Mouse (Mus musculus) liver, postnatal 0 days (tissue): ENCODE data around the gene Cmklr1.

Source experiments
- CTCF ChIP-seq: sonication (generic); IDR thresholded peaks from 2 replicates; pipeline ENCODE4 v1.5.1; 2016; ENCODE audit warnings: antibody characterized with exemption, low read depth
- EP300 ChIP-seq: IDR thresholded peaks from 2 replicates; pipeline ENCODE4 v1.6.1; 2016; ENCODE audit warnings: antibody characterized with exemption, low read depth, mild to moderate bottlenecking

DNA sequence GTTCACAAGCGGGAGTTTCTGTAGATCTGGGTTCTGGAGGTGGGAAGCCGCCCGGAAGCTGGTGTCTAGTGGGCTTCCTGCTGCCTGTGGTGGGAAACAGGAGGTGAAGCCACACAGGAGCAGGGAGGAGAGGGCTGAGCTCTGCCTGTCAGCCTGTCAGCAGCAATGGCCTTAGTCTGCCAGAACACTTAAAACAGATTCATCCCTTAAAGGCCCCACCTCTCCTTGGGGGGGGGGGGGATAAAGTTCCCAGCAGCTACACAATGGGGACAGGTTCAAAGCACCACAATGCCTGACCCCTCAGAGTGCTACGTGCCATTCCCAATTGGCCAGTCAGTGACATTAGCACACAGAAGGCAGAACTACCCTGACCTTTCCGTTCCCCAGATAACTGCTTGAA, 2.0 kb upstream of the Cmklr1 start:
- TF ChIP-seq CTCF: no peak
- TF ChIP-seq EP300: no peak
